Comparison of ENCODE assay signal across 30 mouse cellular contexts in genomic region chr2:131145536-131145935, GRCm38 (mm10). TPM values are rescaled to one million over a fixed set of nuclear protein-coding genes. Genes with fewer than 3 reads are reported as not detected.
DNase-seq lines count a peak whose midpoint lies in the region; ATAC-seq and TF ChIP-seq lines count a peak whose summit lies in the region.
"Had no signal": no experiment of that assay in that cellular context is flagged by ENCODE, and none has a peak within 500 bp of the region (broad histone marks: within the 10 kb centered on the region; RNA-seq: fewer than 3 reads in every experiment).

No protein-coding gene starts in this region.

- no peak overlapping the region for H3K4me2 ChIP-seq in midbrain, embryonic 11.5 days
- no peak overlapping the region for H3K4me2 ChIP-seq in midbrain, embryonic 13.5 days (replicated peaks)
- no peak overlapping the region for H3K4me2 ChIP-seq in stomach, postnatal 0 days (replicated peaks; ENCODE audit: low read depth)
- H3K4me2 ChIP-seq: embryonic facial prominence, embryonic 12.5 days; forebrain, embryonic 13.5 days; forebrain, embryonic 15.5 days had no signal

- no peak overlapping the region for H3K4me3 ChIP-seq in heart, embryonic 10.5 days
- no peak overlapping the region for H3K4me3 ChIP-seq in midbrain, embryonic 11.5 days (ENCODE audit: low read depth, low read length)
- no peak overlapping the region for H3K4me3 ChIP-seq in midbrain, embryonic 13.5 days (replicated peaks)
- no peak overlapping the region for H3K4me3 ChIP-seq in stomach, postnatal 0 days (ENCODE audit: low read depth, low read length)
- H3K4me3 ChIP-seq: embryonic facial prominence, embryonic 10.5 days; embryonic facial prominence, embryonic 12.5 days; forebrain, embryonic 13.5 days; forebrain, embryonic 15.5 days had no signal

- TF ChIP-seq CTCF in stomach, postnatal 0 days (IDR thresholded peaks at IDR 0.05; ENCODE audit: low read depth), result no peak

- TF ChIP-seq EP300 in stomach, postnatal 0 days (optimal IDR thresholded peaks at IDR 0.05), result no peak

- no peak for ATAC-seq in midbrain, embryonic 11.5 days (ENCODE audit: low FRiP score)
- ATAC-seq in midbrain, embryonic 13.5 days, result no peak
- ATAC-seq in stomach, postnatal 0 days (ENCODE audit: low FRiP score, low TSS enrichment), result no peak
- ATAC-seq: activated CD4-positive, CD25-positive, alpha-beta regulatory T cell, adult 4 months; CD4-positive, CD25-positive, alpha-beta regulatory T cell, adult 4 months; forebrain, embryonic 13.5 days; forebrain, embryonic 15.5 days; Patski had no signal

- 0 out of 2 replicates have a peak overlapping the region, but pooled peaks have one; percentile 12 for H3K27ac ChIP-seq in heart, embryonic 10.5 days
- no peak overlapping the region for H3K27ac ChIP-seq in midbrain, embryonic 11.5 days (ENCODE audit: low read depth, low read length)
- H3K27ac ChIP-seq in midbrain, embryonic 13.5 days, result no peak overlapping the region
- no peak overlapping the region for H3K27ac ChIP-seq in stomach, postnatal 0 days (replicated peaks)
- H3K27ac ChIP-seq: embryonic facial prominence, embryonic 10.5 days; embryonic facial prominence, embryonic 12.5 days; forebrain, embryonic 13.5 days; forebrain, embryonic 15.5 days had no signal

- no peaks in the 10 kb centered on the region for H3K9me3 ChIP-seq in heart, embryonic 10.5 days
- no peaks in the 10 kb centered on the region for H3K9me3 ChIP-seq in midbrain, embryonic 11.5 days (ENCODE audit: control insufficient read depth, low read length)
- H3K9me3 ChIP-seq in midbrain, embryonic 13.5 days, result no peaks in the 10 kb centered on the region
- H3K9me3 ChIP-seq in stomach, postnatal 0 days (ENCODE audit: control insufficient read depth, low read length), result no peaks in the 10 kb centered on the region
- H3K9me3 ChIP-seq: embryonic facial prominence, embryonic 10.5 days; embryonic facial prominence, embryonic 12.5 days; forebrain, embryonic 13.5 days; forebrain, embryonic 15.5 days had no signal

- 68% methylated on average over 2 of the region's 2 CpGs for WGBS in heart, embryonic 10.5 days
- 92% methylated on average over 2 of the region's 2 CpGs for WGBS in midbrain, embryonic 11.5 days
- WGBS in midbrain, embryonic 13.5 days, result 94% methylated on average over 2 of the region's 2 CpGs
- 88% methylated on average over 2 of the region's 2 CpGs for WGBS in stomach, postnatal 0 days

- peaks cover 58% of the 10 kb centered on the region for H3K4me1 ChIP-seq in heart, embryonic 10.5 days
- peaks cover 3% of the 10 kb centered on the region; the same call in 1 of the 2 replicates for H3K4me1 ChIP-seq in midbrain, embryonic 11.5 days (ENCODE audit: control insufficient read depth, insufficient read depth, low read length)
- H3K4me1 ChIP-seq in midbrain, embryonic 13.5 days (replicated peaks), result peaks cover 5% of the 10 kb centered on the region
- H3K4me1 ChIP-seq in stomach, postnatal 0 days (replicated peaks; ENCODE audit: control insufficient read depth, insufficient read depth), result no peaks in the 10 kb centered on the region
- H3K4me1 ChIP-seq: embryonic facial prominence, embryonic 12.5 days; forebrain, embryonic 15.5 days had no signal

- DNase-seq in heart, embryonic 10.5 days (ENCODE audit: low spot score), result no peak
- no peak for DNase-seq in heart, postnatal 25 days (ENCODE audit: low spot score)
- DNase-seq in midbrain, embryonic 11.5 days (ENCODE audit: low spot score, missing footprints), result peak; percentile 10
- peak; percentile 37 for DNase-seq in testis, postnatal 10 days (ENCODE audit: low spot score)
- DNase-seq in testis, postnatal 14 days (ENCODE audit: low spot score), result no peak
- peak; percentile 54 to 71 for DNase-seq in natural killer cell, adult 2 months (ENCODE audit: low spot score in 2 of 2)
- DNase-seq in stomach, postnatal 0 days (ENCODE audit: low spot score), result no peak
- DNase-seq: adrenal gland, adult 8-10 months; adrenal gland, postnatal 14 days; adrenal gland, postnatal 36 days; B cell, adult 2 months; cerebellum, adult 11-12 months; cerebellum, adult 2 months; cerebellum, adult 9-10 months; cerebellum, postnatal 10 days; cerebellum, postnatal 25 days had no signal

- intact Hi-C loops in heart, postnatal 25 days (cut with DNase I), result no loop called here

- H3K27me3 ChIP-seq in heart, embryonic 10.5 days (ENCODE audit: insufficient read depth, poor library complexity, severe bottlenecking), result peaks cover 8% of the 10 kb centered on the region
- no peaks in the 10 kb centered on the region for H3K27me3 ChIP-seq in midbrain, embryonic 11.5 days (ENCODE audit: control insufficient read depth, insufficient read depth, low read length)
- no peaks in the 10 kb centered on the region for H3K27me3 ChIP-seq in midbrain, embryonic 13.5 days
- no peaks in the 10 kb centered on the region for H3K27me3 ChIP-seq in stomach, postnatal 0 days (ENCODE audit: control insufficient read depth, insufficient read depth, low read length)
- H3K27me3 ChIP-seq: CH12.LX; embryonic facial prominence, embryonic 12.5 days; forebrain, embryonic 13.5 days; forebrain, embryonic 15.5 days; Patski had no signal

- no peak overlapping the region for H3K9ac ChIP-seq in midbrain, embryonic 11.5 days (ENCODE audit: low read length)
- H3K9ac ChIP-seq in midbrain, embryonic 13.5 days (replicated peaks), result no peak overlapping the region
- H3K9ac ChIP-seq in stomach, postnatal 0 days (ENCODE audit: low read length), result no peak overlapping the region
- H3K9ac ChIP-seq: embryonic facial prominence, embryonic 12.5 days; forebrain, embryonic 13.5 days; forebrain, embryonic 15.5 days had no signal

- peaks cover 86% of the 10 kb centered on the region for H3K36me3 ChIP-seq in heart, embryonic 10.5 days
- peaks cover 23% of the 10 kb centered on the region for H3K36me3 ChIP-seq in midbrain, embryonic 11.5 days (ENCODE audit: control insufficient read depth, insufficient read depth, low read length)
- H3K36me3 ChIP-seq in midbrain, embryonic 13.5 days, result peaks cover 70% of the 10 kb centered on the region
- H3K36me3 ChIP-seq in stomach, postnatal 0 days (ENCODE audit: control insufficient read depth, insufficient read depth, low read length), result peaks cover 30% of the 10 kb centered on the region

RNA-seq across cellular contexts. Expression of gene Gm11037, which starts 12.2 kb away (rescaled TPM):
- not detected in 2 replicates for polyA plus RNA-seq in heart, embryonic 10.5 days (2016; fragmentation: Nextera tagmentation; extraction: Ambion mirVana)
- not detected for total RNA-seq in heart, postnatal 25 days (2021)
- polyA plus RNA-seq in midbrain, embryonic 11.5 days (2014; fragmentation: Nextera tagmentation; extraction: Ambion mirVana), result not detected in 2 replicates
- not detected in 2 replicates for polyA plus RNA-seq in midbrain, embryonic 13.5 days (2015; fragmentation: Nextera tagmentation; extraction: Ambion mirVana)
- not detected in 2 replicates for polyA plus RNA-seq in stomach, postnatal 0 days (2015; fragmentation: Nextera tagmentation; extraction: Ambion mirVana)
- total RNA-seq: adrenal gland, adult 18-20 months; adrenal gland, adult 8-10 months; adrenal gland, postnatal 14 days; adrenal gland, postnatal 36 days; CH12.LX; G1E had no signal
- polyA plus RNA-seq: activated CD4-positive, CD25-positive, alpha-beta regulatory T cell, adult 4 months; CD4-positive, CD25-positive, alpha-beta regulatory T cell, adult 4 months; cerebellum, adult 2 months; cortical plate, adult 2 months; embryonic facial prominence, embryonic 10.5 days; embryonic facial prominence, embryonic 12.5 days; embryonic facial prominence, embryonic 14.5 days; forebrain, embryonic 11.5 days; forebrain, embryonic 13.5 days; forebrain, embryonic 15.5 days; G1E; Patski had no signal

RNA-seq across cellular contexts. Expression of gene 1700037H04Rik, which starts 14.3 kb away (rescaled TPM):
- 82.6 and 86.0 TPM in 2 replicates for polyA plus RNA-seq in heart, embryonic 10.5 days (2016; fragmentation: Nextera tagmentation; extraction: Ambion mirVana)
- total RNA-seq in heart, postnatal 25 days (2021), result 10 to 100 TPM; 11.5 to 12.2 TPM
- polyA plus RNA-seq in midbrain, embryonic 11.5 days (2014; fragmentation: Nextera tagmentation; extraction: Ambion mirVana), result 112 and 122 TPM in 2 replicates
- polyA plus RNA-seq in midbrain, embryonic 13.5 days (2015; fragmentation: Nextera tagmentation; extraction: Ambion mirVana), result 89.6 and 92.2 TPM in 2 replicates
- polyA plus RNA-seq in stomach, postnatal 0 days (2015; fragmentation: Nextera tagmentation; extraction: Ambion mirVana), result 42.6 and 43.6 TPM in 2 replicates

RNA-seq across cellular contexts. Expression of gene Hspa12b, which starts 18.5 kb away (rescaled TPM):
- 10.0 and 10.8 TPM in 2 replicates for polyA plus RNA-seq in heart, embryonic 10.5 days (2016; fragmentation: Nextera tagmentation; extraction: Ambion mirVana)
- total RNA-seq in heart, postnatal 25 days (2021), result 10 to 100 TPM; 32.5 to 43.1 TPM
- 2.9 and 3.3 TPM in 2 replicates for polyA plus RNA-seq in midbrain, embryonic 11.5 days (2014; fragmentation: Nextera tagmentation; extraction: Ambion mirVana)
- 3.1 and 4.0 TPM in 2 replicates for polyA plus RNA-seq in midbrain, embryonic 13.5 days (2015; fragmentation: Nextera tagmentation; extraction: Ambion mirVana)
- polyA plus RNA-seq in stomach, postnatal 0 days (2015; fragmentation: Nextera tagmentation; extraction: Ambion mirVana), result 4.2 TPM in 2 replicates
- polyA plus RNA-seq: CD4-positive, CD25-positive, alpha-beta regulatory T cell, adult 4 months had no signal

RNA-seq across cellular contexts. Expression of gene Cenpb, which starts 34.3 kb away (rescaled TPM):
- 4.9 and 5.1 TPM in 2 replicates for polyA plus RNA-seq in heart, embryonic 10.5 days (2016; fragmentation: Nextera tagmentation; extraction: Ambion mirVana)
- total RNA-seq in heart, postnatal 25 days (2021), result 10 to 100 TPM; 76.6 to 80.9 TPM
- 8.7 and 9.5 TPM in 2 replicates for polyA plus RNA-seq in midbrain, embryonic 11.5 days (2014; fragmentation: Nextera tagmentation; extraction: Ambion mirVana)
- polyA plus RNA-seq in midbrain, embryonic 13.5 days (2015; fragmentation: Nextera tagmentation; extraction: Ambion mirVana), result 13.3 and 15.0 TPM in 2 replicates
- 12.2 and 13.9 TPM in 2 replicates for polyA plus RNA-seq in stomach, postnatal 0 days (2015; fragmentation: Nextera tagmentation; extraction: Ambion mirVana)

RNA-seq across cellular contexts. Expression of gene Cdc25b, which starts 41.2 kb away (rescaled TPM):
- polyA plus RNA-seq in heart, embryonic 10.5 days (2016; fragmentation: Nextera tagmentation; extraction: Ambion mirVana), result 27.8 and 35.9 TPM in 2 replicates
- total RNA-seq in heart, postnatal 25 days (2021), result 1 to 10 TPM; 6.1 to 8.1 TPM
- 122 and 130 TPM in 2 replicates for polyA plus RNA-seq in midbrain, embryonic 11.5 days (2014; fragmentation: Nextera tagmentation; extraction: Ambion mirVana)
- 50.6 and 59.3 TPM in 2 replicates for polyA plus RNA-seq in midbrain, embryonic 13.5 days (2015; fragmentation: Nextera tagmentation; extraction: Ambion mirVana)
- 38.7 and 39.5 TPM in 2 replicates for polyA plus RNA-seq in stomach, postnatal 0 days (2015; fragmentation: Nextera tagmentation; extraction: Ambion mirVana)

Comparison
In these comparisons a context has a peak if more than half of its experiments do, and no peak if none do; other contexts are left out.
1. DNase-seq: peak in midbrain, embryonic 11.5 days (single experiment), testis, postnatal 10 days (single experiment) and natural killer cell, adult 2 months (2 of 2); none in heart, embryonic 10.5 days (single experiment), heart, postnatal 25 days (single experiment), testis, postnatal 14 days (single experiment) and stomach, postnatal 0 days (single experiment).